Mouse (Mus musculus): ENCODE data around the gene Vmn1r1. TPM values are rescaled to one million over a fixed set of nuclear protein-coding genes. Genes with fewer than 3 reads are reported as not detected.
"Not testable (repeated sequence)": the region's sequence is repeated elsewhere in the genome, so short reads cannot be mapped to it uniquely, and the experiment has no call there.

Vmn1r1 gene
- polyA plus RNA-seq (2012; rRNA removed) = not detected in 2 replicates

DNA sequence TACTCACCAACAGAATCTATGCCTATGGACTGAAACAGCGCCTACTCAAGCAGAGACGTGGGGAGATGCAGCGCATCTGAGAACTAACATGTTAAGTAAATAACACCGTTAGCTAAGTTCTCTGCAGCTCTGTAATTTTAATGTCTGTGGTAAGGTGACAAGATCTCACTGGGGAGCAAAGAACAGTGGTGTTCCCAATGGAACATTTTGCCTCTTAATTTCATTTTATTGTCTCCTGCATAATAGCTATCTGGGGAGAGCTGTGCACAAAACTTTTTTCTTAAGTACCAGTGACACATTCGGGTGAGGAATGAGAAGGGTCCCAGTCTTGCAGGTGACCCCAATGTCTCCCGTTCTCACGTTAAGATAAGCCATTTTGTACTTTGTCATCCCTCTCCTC, at the start of gene Vmn1r1:
Gene Vmn1r1 (minus strand): TSS at position 101 of the 400 bp plus-strand sequence.
- DNase-seq (ENCODE audit: low spot score) = no peak

GRCm38 (mm10) chr1:182210322-182210721, 46.0 kb upstream of the Vmn1r1 start:
- DNase-seq (ENCODE audit: low spot score) = no peak

DNA sequence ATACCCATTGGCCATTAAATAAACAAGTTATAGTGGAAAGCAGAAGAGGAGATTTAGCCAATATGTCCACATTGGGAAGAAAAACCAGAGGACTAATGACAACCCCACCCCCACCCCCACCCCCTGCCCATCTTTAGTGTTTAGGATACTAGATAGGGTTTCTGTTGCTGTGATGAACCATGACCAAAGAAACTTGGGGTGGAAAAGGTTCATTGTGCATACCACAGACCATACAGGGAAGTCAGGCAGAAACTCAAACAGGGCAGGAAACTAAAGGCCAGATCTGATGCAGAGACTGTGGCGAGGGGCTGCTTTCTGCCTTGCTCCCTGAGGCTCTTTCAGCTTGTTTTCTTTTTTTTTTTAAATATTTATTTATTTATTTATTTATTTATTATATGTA, 28.3 kb upstream of the Vmn1r1 start:
- DNase-seq (ENCODE audit: low spot score) = no peak

GRCm38 (mm10) chr1:182191816-182192545, 27.7 kb upstream of the Vmn1r1 start:
- no peak for DNase-seq (ENCODE audit: low spot score)

- no peak for DNase-seq (ENCODE audit: low spot score)
Observed at GRCm38 (mm10) chr1:182191181-182191580, 26.9 kb upstream of the Vmn1r1 start.

DNA sequence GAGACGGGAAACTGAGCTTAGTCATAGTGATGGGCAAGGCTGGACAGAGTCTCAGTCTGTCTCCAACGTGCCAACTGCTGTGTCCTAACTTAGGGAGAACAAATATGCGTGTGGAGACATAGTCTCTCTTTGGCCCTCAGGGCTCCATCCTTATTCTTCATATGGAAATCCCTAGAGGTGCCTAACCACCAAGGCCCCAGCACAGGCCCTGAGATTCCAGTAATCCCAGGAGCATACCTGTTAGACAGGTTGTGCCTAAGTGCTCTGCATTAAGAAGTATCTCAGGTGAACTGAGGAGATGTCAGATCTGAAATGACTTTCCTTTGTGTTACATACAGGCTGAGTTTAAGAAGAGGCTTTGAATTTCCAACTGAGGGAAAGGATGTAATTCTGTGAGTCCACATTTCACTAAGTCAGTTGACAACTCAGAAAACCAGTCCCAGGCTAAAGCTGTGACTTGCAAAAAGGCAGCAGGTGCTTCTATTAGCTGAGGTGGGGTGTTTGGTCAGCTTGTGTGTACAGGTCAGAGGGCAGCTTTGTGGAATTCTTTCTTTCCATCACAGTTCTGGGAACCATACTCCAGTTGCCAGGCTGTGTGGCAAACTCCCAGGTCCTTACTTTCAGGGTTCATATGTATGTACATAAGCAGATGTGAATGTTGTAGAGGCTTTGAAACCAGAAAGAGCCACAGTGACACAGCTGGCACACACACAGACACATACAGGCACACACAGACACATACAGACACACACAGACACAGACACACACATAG, 25.6 kb upstream of the Vmn1r1 start:
- no peak for DNase-seq (ENCODE audit: low spot score)

DNA sequence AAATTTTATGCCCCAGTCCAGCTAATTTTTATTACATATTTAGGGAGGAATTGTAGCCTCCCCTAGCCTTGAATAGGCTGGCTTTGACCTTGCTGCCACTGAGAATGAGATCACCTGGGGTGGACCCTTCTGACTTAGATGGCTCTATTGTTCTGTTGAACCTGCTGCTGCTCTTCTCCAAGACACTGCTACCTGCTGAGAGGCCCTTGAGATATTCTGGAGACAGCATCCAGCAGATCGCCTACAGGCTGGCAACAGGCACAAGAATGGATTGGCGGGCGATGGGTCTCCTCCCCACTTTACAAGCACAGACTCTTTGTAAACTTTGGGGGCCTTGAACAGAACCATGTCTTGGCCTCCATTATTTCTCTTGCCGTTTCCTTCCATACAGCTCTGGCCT, 18.2 kb upstream of the Vmn1r1 start:
- DNase-seq (ENCODE audit: low spot score) = not testable (repeated sequence)

- DNase-seq (ENCODE audit: low spot score) = no peak
Observed at GRCm38 (mm10) chr1:182181456-182182305, 17.4 kb upstream of the Vmn1r1 start.

GRCm38 (mm10) chr1:182176985-182177384, 12.7 kb upstream of the Vmn1r1 start:
- DNase-seq (ENCODE audit: low spot score) = not testable (repeated sequence)

GRCm38 (mm10) chr1:182170206-182170605, 5.9 kb upstream of the Vmn1r1 start:
- not testable (repeated sequence) for DNase-seq (ENCODE audit: low spot score)

DNA sequence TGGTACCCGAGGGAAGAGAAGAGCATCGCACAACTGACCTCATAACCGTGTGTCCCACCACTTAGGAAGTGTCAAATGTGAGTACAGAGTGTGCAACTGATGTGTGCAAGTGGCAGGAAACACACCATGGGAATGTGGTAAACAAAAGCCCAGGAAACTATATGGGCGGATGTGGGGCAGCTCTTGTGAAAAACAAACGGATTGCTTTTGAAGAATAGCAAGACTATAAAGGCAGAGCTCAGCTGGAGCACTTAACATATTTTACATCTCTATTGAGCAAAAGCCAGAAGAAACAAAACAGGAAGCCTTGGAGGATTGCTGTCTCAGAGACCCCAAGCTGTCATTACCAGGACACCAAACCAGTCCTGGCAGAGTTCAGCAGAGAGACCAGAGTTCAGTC, 1.3 kb downstream of the Vmn1r1 start:
- DNase-seq (ENCODE audit: low spot score) = no peak

GRCm38 (mm10) chr1:182159575-182159974, 4.7 kb downstream of the Vmn1r1 start:
- DNase-seq (ENCODE audit: low spot score) = no peak

GRCm38 (mm10) chr1:182157734-182158133, 6.6 kb downstream of the Vmn1r1 start:
- no peak for DNase-seq (ENCODE audit: low spot score)

DNA sequence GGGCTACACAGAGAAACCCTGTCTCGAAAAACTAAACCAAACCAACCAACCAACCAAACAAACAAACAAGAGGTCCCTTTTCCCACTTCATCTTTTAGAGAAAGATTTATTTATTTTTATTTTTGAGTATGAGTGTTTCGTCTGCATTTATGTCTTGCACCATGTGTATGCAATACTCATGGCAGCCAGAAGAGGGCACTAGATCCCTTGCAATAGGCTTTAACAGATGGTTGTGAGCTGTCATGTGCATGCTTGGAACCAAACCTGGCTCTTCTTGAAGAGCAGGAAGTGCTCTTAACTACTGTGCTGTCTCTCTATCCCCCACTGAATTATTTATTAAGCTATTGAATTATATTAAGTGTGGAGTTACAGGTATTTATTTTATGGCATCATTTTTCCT, 14.3 kb downstream of the Vmn1r1 start:
- DNase-seq (ENCODE audit: low spot score) = no peak

- DNase-seq (ENCODE audit: low spot score) = no peak
Observed at GRCm38 (mm10) chr1:182148864-182149514, 15.3 kb downstream of the Vmn1r1 start.

DNA sequence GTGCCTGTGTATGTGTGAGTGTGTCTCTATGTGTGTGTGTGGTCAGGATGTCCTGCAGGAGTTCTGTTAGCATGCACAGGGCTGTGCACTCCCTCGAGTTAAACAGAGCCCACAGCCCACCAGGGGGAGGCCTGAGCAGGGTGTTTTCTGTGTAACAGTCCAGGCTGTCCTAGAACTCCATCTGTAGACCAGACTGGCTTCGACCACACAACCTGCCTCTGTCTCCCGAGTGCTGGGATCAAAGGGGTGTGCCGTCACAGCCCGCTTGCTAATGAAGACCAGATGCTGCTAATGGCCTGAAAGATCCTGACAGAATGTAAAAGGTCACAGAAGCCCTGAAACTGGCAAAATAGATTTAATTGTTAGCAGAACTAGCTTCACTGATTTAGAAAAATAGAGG, 18.7 kb downstream of the Vmn1r1 start:
- DNase-seq (ENCODE audit: low spot score) = no peak

- DNase-seq (ENCODE audit: low spot score) = no peak
Observed at GRCm38 (mm10) chr1:182143288-182143687, 21.0 kb downstream of the Vmn1r1 start.

- no peak for DNase-seq (ENCODE audit: low spot score)
Observed at GRCm38 (mm10) chr1:182142725-182143124, 21.6 kb downstream of the Vmn1r1 start.

DNA sequence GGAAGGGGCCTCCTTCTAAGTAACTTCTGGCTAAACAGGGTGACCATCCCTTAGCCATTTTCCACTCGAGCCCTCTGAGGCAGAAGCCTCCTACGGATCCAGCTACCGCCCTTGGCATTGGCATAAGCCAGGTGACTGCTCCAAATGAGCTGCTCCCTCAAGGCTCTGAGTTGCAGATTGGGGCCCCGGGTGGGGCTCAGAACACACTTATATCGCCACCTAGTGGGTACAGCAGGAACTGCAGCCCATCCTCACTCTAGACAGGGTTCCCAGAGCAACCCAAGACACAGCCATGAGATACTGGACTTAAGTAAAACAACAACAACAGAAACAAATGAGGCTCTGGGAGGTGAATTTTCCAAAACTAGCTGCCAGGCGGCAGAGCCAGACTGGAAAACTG, 23.9 kb downstream of the Vmn1r1 start:
- peak; percentile 66 for DNase-seq (ENCODE audit: low spot score)

GRCm38 (mm10) chr1:182139937-182140336, 24.3 kb downstream of the Vmn1r1 start:
- no peak for DNase-seq (ENCODE audit: low spot score)

DNA sequence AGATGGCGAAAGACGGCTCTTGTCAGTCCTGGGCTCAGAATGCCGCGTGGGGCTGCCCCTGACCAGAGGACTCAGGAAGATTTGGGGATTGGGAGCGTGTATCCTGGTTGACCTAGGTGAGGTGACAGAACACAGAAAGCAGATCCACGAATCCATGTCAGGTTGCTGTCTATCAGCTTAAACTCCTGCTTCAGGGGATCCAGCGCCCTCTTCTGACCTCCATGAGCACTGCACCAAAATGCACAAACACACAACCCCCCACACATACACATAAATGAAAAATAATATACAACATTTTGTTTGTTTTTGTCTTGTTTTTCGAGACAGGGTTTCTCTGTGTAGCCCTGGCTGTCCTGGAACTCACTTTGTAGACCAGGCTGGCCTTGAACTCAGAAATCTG, 26.1 kb downstream of the Vmn1r1 start:
- DNase-seq (ENCODE audit: low spot score) = no peak

Data from urinary bladder, adult 2 months (tissue).